Mouse (Mus musculus): ENCODE data around the gene Ccl27a. TPM values are rescaled to one million over a fixed set of nuclear protein-coding genes. Genes with fewer than 3 reads are reported as not detected.

Gene Ccl27a
- polyA plus RNA-seq, 1 experiment from 2014 or later: 69.6 TPM

DNA sequence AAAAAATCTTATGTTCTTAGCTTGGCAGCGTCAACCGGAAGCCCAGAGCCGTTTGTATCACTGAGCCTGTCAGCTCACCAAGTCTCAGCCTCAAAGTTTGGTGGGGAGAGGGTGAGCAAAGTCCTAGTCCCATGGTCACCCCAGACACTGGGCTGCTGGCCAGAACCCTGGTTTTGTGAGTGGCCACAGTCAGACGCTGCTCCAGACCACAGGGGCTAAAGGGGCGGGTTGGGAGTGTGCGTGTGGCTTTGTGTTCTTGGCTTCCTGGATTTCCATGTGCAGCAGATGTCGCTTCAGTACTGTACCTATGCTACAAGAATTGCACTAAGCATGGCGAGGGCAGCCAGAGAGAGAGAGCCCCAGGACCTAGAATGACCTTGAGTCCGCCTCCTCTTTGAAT, 14.8 kb downstream of the Ccl27a start:
- no peak overlapping the region for H3K9ac ChIP-seq (ENCODE audit: low read length)

DNA sequence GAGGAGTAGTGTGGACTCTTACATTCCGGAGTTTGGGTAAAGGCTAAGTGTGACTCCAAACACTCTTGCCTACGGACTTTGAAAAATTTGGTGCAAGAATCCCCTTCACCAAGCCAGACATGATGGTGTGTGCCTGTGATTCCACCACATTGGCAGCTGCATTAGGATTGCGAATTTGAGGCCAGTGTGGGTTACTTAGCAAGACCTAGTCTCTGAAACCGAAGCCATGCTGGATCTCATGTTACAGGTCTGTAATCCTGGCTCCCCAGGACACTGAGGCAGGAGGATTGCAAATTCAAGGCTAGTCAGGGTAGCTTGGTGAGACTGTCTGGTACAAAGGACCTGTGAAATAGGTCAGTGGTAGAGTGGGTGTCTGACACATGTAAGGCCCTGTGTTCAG, 15.3 kb downstream of the Ccl27a start:
- WGBS: 91% methylated on average over 4 of the region's 4 CpGs
- Histone ChIP-seq H3K4me2 (ENCODE audit: low read depth) (no peak overlapping the region), H3K9ac (ENCODE audit: low read length) (no peak overlapping the region), H3K27me3 (ENCODE audit: control insufficient read depth, insufficient read depth, low read length) (no peaks in the 10 kb centered on the region), H3K4me3 (ENCODE audit: low read depth, low read length) (no peak overlapping the region), H3K27ac (ENCODE audit: low read depth, low read length) (no peak overlapping the region), H3K36me3 (ENCODE audit: control insufficient read depth, insufficient read depth, low read length) (no peaks in the 10 kb centered on the region; the same call in 1 of the 2 replicates), H3K4me1 (ENCODE audit: control insufficient read depth, insufficient read depth, low read length) (peaks cover 16% of the 10 kb centered on the region), H3K9me3 (ENCODE audit: control insufficient read depth, low read length) (no peaks in the 10 kb centered on the region)
- DNase-seq (ENCODE audit: low spot score) (no peak), ATAC-seq (ENCODE audit: insufficient read depth, low FRiP score, low TSS enrichment) (no peak)

More for the DNA sequence above, 14.8 kb downstream of the Ccl27a start:
- Histone ChIP-seq H3K27me3 (ENCODE audit: control insufficient read depth, insufficient read depth, low read length) (no peaks in the 10 kb centered on the region), H3K27ac (ENCODE audit: low read depth, low read length) (no peak overlapping the region), H3K36me3 (ENCODE audit: control insufficient read depth, insufficient read depth, low read length) (no peaks in the 10 kb centered on the region; the same call in 1 of the 2 replicates), H3K9me3 (ENCODE audit: control insufficient read depth, low read length) (no peaks in the 10 kb centered on the region), H3K4me1 (ENCODE audit: control insufficient read depth, insufficient read depth, low read length) (peaks cover 16% of the 10 kb centered on the region), H3K4me2 (ENCODE audit: low read depth) (no peak overlapping the region), H3K4me3 (ENCODE audit: low read depth, low read length) (no peak overlapping the region)
- DNase-seq (ENCODE audit: low spot score) (no peak), ATAC-seq (ENCODE audit: insufficient read depth, low FRiP score, low TSS enrichment) (no peak)
- 90% methylated on average over 9 of the region's 9 CpGs for WGBS

DNA sequence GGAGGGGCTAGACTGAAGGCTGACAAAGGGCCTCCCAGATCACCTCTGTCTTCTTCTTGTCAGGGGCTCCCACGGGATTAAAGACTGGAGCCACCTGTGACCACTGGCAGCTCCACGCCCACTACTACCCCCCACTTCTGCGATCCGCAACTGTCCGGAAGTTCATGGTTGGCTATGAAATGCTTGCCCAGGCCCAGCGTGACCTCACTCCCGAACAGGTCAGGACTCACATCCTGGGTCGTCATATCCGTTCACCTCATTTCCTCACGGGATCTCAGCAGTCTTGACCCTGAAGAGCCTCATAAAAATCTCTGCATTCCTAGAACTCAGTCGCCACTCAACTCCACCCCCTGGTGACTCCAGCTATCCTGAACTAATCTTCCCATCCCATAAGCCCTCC, 16.0 kb downstream of the Ccl27a start:
- Histone ChIP-seq H3K4me2 (ENCODE audit: low read depth) (no peak overlapping the region), H3K4me3 (ENCODE audit: low read depth, low read length) (no peak overlapping the region), H3K27ac (ENCODE audit: low read depth, low read length) (no peak overlapping the region), H3K36me3 (ENCODE audit: control insufficient read depth, insufficient read depth, low read length) (no peaks in the 10 kb centered on the region; the same call in 1 of the 2 replicates), H3K27me3 (ENCODE audit: control insufficient read depth, insufficient read depth, low read length) (no peaks in the 10 kb centered on the region), H3K4me1 (ENCODE audit: control insufficient read depth, insufficient read depth, low read length) (peaks cover 16% of the 10 kb centered on the region), H3K9ac (ENCODE audit: low read length) (no peak overlapping the region), H3K9me3 (ENCODE audit: control insufficient read depth, low read length) (no peaks in the 10 kb centered on the region)
- ATAC-seq (ENCODE audit: insufficient read depth, low FRiP score, low TSS enrichment): no peak
- WGBS: 90% methylated on average over 11 of the region's 11 CpGs
- no peak for DNase-seq (ENCODE audit: low spot score)

DNA sequence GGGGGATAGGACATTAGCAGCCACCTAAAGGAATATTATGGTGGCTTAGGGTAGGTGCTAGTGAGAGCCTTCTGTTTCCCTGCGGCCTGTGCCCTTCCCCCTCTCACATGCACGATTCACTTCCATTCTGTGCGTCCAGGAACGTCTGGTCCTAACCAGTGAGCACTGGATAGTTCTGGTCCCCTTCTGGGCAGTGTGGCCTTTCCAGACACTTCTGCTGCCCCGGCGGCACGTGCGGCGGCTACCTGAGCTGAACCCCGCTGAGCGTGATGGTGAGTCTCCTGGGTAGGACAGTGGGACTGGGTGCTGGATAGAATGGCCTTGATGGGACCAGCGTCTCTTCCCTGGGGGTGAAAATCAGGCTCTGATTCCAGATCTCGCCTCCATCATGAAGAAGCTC, 16.7 kb downstream of the Ccl27a start:
- no peak overlapping the region for H3K4me3 ChIP-seq (ENCODE audit: low read depth, low read length)
- WGBS: 91% methylated on average over 13 of the region's 13 CpGs
- H3K9me3 ChIP-seq (ENCODE audit: control insufficient read depth, low read length): no peaks in the 10 kb centered on the region
- H3K27me3 ChIP-seq (ENCODE audit: control insufficient read depth, insufficient read depth, low read length): no peaks in the 10 kb centered on the region
- H3K36me3 ChIP-seq (ENCODE audit: control insufficient read depth, insufficient read depth, low read length): no peaks in the 10 kb centered on the region; the same call in 1 of the 2 replicates
- DNase-seq (ENCODE audit: low spot score) (no peak), ATAC-seq (ENCODE audit: insufficient read depth, low FRiP score, low TSS enrichment) (no peak)
- no peak overlapping the region for H3K9ac ChIP-seq (ENCODE audit: low read length)
- no peak overlapping the region for H3K4me2 ChIP-seq (ENCODE audit: low read depth)
- peaks cover 16% of the 10 kb centered on the region for H3K4me1 ChIP-seq (ENCODE audit: control insufficient read depth, insufficient read depth, low read length)
- no peak overlapping the region for H3K27ac ChIP-seq (ENCODE audit: low read depth, low read length)

DNA sequence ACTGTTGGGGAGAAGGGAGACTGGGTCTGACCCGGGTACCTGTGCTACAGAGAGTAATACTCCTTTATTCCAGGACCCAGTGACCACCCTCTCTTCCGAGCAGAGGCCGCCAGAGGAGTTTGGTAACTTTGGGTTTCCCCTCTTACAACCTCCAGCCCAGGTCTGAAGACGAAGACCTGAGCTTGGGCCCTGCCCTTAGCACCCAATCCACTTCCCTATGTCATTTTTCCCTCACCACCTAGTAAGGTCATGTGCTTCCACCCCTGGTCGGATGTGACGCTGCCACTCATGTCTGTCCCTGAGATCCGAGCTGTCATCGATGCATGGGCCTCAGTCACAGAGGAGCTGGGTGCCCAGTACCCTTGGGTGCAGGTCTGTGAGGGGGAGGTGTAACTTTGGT, 17.6 kb downstream of the Ccl27a start:
- no peak overlapping the region for H3K9ac ChIP-seq (ENCODE audit: low read length)
- 78% methylated on average over 8 of the region's 8 CpGs for WGBS

DNA sequence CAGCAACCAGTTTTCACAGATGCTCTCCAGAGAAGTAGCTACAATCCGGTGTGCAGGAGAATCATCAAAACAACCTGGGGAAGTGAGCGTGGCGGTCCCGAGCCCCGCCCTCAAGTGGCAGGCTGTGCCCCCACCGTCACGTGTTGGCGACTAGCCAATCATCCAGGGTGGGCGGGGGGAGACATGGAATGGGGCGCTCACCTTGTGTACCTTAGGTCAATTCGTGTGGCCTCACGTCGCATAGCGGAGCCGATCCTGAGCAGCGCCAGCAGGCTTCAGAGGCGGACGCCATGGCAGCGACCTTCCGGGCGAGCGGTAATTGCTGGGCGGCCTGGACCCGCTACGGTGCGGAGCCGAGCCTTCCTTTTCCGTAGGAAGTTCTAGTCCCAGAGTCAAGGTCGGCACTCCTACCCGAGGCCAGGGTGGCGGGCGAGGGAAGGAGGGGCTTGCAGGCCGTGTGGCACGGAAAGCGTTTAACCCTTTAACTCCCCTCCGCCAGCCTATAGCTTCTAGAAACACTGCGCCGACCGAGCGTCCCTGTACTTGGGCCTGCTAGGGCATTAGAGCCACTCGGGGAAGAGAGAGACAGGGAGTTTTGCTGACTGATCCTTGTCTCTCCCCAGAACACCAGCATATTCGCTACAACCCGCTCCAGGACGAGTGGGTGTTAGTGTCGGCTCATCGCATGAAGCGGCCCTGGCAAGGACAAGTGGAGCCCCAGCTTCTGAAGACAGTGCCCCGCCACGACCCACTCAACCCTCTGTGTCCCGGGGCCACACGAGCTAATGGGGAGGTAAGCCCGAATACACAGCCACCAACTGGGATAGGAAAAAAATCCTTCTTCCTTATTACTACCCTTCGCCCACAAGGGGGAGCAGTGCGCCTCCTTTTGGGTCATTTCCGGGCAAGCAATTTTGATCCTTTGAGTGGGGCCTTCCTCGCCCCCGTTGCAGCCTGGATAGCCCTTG, 18.4 kb downstream of the Ccl27a start, which contains the start of gene Sigmar1:
TSS of gene Sigmar1 (minus strand) at position 820 of the 968 bp plus-strand sequence.
- peaks cover 8% of the 10 kb centered on the region; the same call in 1 of the 2 replicates for H3K4me1 ChIP-seq (ENCODE audit: control insufficient read depth, insufficient read depth, low read length)
- H3K27me3 ChIP-seq (ENCODE audit: control insufficient read depth, insufficient read depth, low read length): no peaks in the 10 kb centered on the region
- H3K27ac ChIP-seq (ENCODE audit: low read depth, low read length): peak within 1 kb of the TSS; percentile 53; the same call in 1 of the 2 replicates
- ATAC-seq (ENCODE audit: insufficient read depth, low FRiP score, low TSS enrichment): peak; percentile 62
- H3K4me2 ChIP-seq (ENCODE audit: low read depth): peak within 1 kb of the TSS; percentile 98
- H3K36me3 ChIP-seq (ENCODE audit: control insufficient read depth, insufficient read depth, low read length): no peaks in the 10 kb centered on the region; the same call in 1 of the 2 replicates
- peak; percentile 83 for DNase-seq (ENCODE audit: low spot score)
- WGBS: under 1% methylated on average over 57 of the region's 57 CpGs
- H3K9ac ChIP-seq (ENCODE audit: low read length): peak within 1 kb of the TSS; percentile 67
- peak within 1 kb of the TSS; percentile 67 for H3K4me3 ChIP-seq (ENCODE audit: low read depth, low read length)
- H3K9me3 ChIP-seq (ENCODE audit: control insufficient read depth, low read length): no peaks in the 10 kb centered on the region

More for the DNA sequence above, 17.6 kb downstream of the Ccl27a start:
- ATAC-seq (ENCODE audit: insufficient read depth, low FRiP score, low TSS enrichment): no peak
- H3K27me3 ChIP-seq (ENCODE audit: control insufficient read depth, insufficient read depth, low read length): no peaks in the 10 kb centered on the region
- no peaks in the 10 kb centered on the region; the same call in 1 of the 2 replicates for H3K36me3 ChIP-seq (ENCODE audit: control insufficient read depth, insufficient read depth, low read length)
- peak overlapping the region; percentile 98 for H3K4me2 ChIP-seq (ENCODE audit: low read depth)
- H3K4me1 ChIP-seq (ENCODE audit: control insufficient read depth, insufficient read depth, low read length): peaks cover 14% of the 10 kb centered on the region; the same call in 1 of the 2 replicates
- H3K9me3 ChIP-seq (ENCODE audit: control insufficient read depth, low read length): no peaks in the 10 kb centered on the region
- no peak for DNase-seq (ENCODE audit: low spot score)
- no peak overlapping the region for H3K4me3 ChIP-seq (ENCODE audit: low read depth, low read length)
- H3K27ac ChIP-seq (ENCODE audit: low read depth, low read length): no peak overlapping the region

DNA sequence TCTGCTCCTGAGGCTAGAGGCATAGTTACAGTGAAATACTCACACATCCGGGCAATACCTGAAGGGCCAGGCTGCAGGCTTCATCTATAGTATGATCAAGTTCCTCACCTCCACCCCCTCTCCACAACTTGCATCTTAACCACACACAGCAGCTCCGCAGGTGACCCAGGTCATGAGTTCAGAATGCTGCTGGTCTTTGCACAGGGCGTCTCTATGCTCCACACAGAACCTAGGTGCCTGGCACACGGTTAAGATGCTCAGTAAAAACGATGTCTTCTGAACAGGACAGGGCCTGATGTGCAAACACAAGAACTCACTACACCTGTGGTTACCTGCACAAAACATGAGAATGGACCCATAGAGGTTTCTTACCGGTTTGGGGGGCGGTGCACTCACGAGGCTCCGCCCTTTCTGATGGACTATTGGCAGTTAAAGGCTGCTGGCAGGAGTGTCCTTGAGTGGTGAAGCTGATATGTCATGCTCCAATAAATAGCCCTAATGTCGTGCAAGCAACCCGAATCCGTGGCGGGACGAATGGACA, 19.2 kb downstream of the Ccl27a start, which contains the start of gene Galt:
TSS of gene Galt (plus strand) at position 432 of the 541 bp plus-strand sequence.
- 12% methylated on average over 14 of the region's 14 CpGs for WGBS

DNA sequence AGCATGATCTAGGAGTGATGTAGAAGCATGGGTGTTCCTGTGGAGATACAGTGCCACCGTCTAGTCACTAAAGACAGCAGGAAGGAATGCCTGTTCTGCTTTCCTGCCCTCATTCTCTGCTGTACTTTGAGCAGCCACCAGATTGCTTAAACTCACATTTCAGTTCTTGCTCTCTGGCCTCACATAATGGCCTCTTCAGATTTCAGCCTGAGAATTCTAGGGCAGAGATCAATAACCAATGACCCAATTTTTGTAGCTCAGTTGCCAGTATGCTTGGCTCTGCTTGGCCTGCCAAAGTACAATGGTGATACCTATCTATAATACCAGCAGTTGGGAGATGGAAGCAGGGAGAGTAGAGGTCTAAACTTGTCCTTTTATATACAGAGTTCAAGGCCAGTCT, 29.0 kb downstream of the Ccl27a start:
- DNase-seq (ENCODE audit: low spot score) (no peak), ATAC-seq (ENCODE audit: insufficient read depth, low FRiP score, low TSS enrichment) (no peak)
- no peak overlapping the region for H3K9ac ChIP-seq (ENCODE audit: low read length)
- H3K4me1 ChIP-seq (ENCODE audit: control insufficient read depth, insufficient read depth, low read length): peaks cover 4% of the 10 kb centered on the region; the same call in 1 of the 2 replicates
- H3K27ac ChIP-seq (ENCODE audit: low read depth, low read length): no peak overlapping the region
- no peak overlapping the region for H3K4me3 ChIP-seq (ENCODE audit: low read depth, low read length)
- H3K36me3 ChIP-seq (ENCODE audit: control insufficient read depth, insufficient read depth, low read length): no peaks in the 10 kb centered on the region
- no peaks in the 10 kb centered on the region for H3K9me3 ChIP-seq (ENCODE audit: control insufficient read depth, low read length)
- no peaks in the 10 kb centered on the region for H3K27me3 ChIP-seq (ENCODE audit: control insufficient read depth, insufficient read depth, low read length)
- H3K4me2 ChIP-seq (ENCODE audit: low read depth): no peak overlapping the region
- WGBS: 67% methylated on average over 1 of the region's 1 CpGs

More for the DNA sequence above, 19.2 kb downstream of the Ccl27a start, which contains the start of gene Galt:
- Histone ChIP-seq H3K36me3 (ENCODE audit: control insufficient read depth, insufficient read depth, low read length) (no peaks in the 10 kb centered on the region; the same call in 1 of the 2 replicates), H3K27me3 (ENCODE audit: control insufficient read depth, insufficient read depth, low read length) (no peaks in the 10 kb centered on the region), H3K4me1 (ENCODE audit: control insufficient read depth, insufficient read depth, low read length) (peaks cover 2% of the 10 kb centered on the region; the same call in 1 of the 2 replicates), H3K4me2 (ENCODE audit: low read depth) (peak within 1 kb of the TSS; percentile 98), H3K9ac (ENCODE audit: low read length) (peak within 1 kb of the TSS; percentile 67), H3K9me3 (ENCODE audit: control insufficient read depth, low read length) (no peaks in the 10 kb centered on the region), H3K27ac (ENCODE audit: low read depth, low read length) (peak within 1 kb of the TSS; percentile 53; the same call in 1 of the 2 replicates), H3K4me3 (ENCODE audit: low read depth, low read length) (peak within 1 kb of the TSS; percentile 67)
- DNase-seq (ENCODE audit: low spot score) (no peak), ATAC-seq (ENCODE audit: insufficient read depth, low FRiP score, low TSS enrichment) (peak; percentile 29)

Data from neural tube, embryonic 11.5 days (tissue).